Mouse (Mus musculus): Measurements from ENCODE around the gene Gm1140.
"Not testable (repeated sequence)": the region's sequence is repeated elsewhere in the genome, so short reads cannot be mapped to it uniquely, and the experiment has no call there.

Gm1140 gene

DNA sequence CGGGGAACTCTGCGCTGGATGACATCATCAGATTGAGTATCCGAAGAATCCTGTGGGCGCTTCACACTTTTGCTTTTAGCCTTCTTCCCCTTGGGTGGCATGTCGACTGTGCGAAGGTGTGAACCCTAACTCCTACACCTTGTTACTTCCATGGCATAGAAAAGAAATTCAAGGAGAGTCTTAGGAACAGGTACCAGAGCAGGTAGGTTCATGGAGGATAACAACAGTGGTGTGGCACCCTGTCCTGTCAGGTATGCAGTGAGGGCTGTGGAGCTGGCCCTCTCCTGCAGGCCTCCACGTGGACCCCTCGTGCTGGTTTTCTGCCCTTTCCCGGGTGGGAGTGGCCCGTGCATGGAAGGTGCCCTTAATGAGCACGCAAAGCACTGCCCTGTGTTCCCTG lies at the start of gene Gm1140:
Gm1140 (minus strand) TSS at position 101 of the 400 bp plus-strand sequence.
- in situ Hi-C loops (cut with MboI; ENCODE audit: unreplicated experiment in 2 of 2) = not testable (repeated sequence)

DNA sequence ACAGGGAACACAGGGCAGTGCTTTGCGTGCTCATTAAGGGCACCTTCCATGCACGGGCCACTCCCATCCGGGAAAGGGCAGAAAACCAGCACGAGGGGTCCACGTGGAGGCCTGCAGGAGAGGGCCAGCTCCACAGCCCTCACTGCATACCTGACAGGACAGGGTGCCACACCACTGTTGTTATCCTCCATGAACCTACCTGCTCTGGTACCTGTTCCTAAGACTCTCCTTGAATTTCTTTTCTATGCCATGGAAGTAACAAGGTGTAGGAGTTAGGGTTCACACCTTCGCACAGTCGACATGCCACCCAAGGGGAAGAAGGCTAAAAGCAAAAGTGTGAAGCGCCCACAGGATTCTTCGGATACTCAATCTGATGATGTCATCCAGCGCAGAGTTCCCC lies 2.0 kb upstream of the Gm1140 start, which contains the start of gene Gm14692:
Gm14692 (plus strand) TSS at position 301 of the 400 bp plus-strand sequence.
- in situ Hi-C loops (cut with MboI; ENCODE audit: unreplicated experiment in 2 of 2) = not testable (repeated sequence)
